Mouse (Mus musculus) stomach, postnatal 0 days (tissue): ENCODE measurements around the gene Zdhhc18. TPM values are rescaled to one million over a fixed set of nuclear protein-coding genes. Genes with fewer than 3 reads are reported as not detected.
A peak's percentile ranks its signal among the peaks of the same experiment; 100 is the strongest.

Source experiments
- ATAC-seq: fragments of 200-750 bp; cut with Nextera tagmentation; 2 replicates; pipeline ENCODE4 v1.8.0; 2017; ENCODE audit not compliant: low FRiP score, low TSS enrichment
- DNase-seq: peaks from one replicate; pipeline ENCODE4 v3.0.0-alpha.2; 2016; ENCODE audit warnings: low spot score
- H3K27ac ChIP-seq: fragments of 300-500 bp; sonication (generic); replicated peaks from 2 replicates; pipeline ENCODE4 v1.5.1; 2014; ENCODE audit warnings: mild to moderate bottlenecking, control low read depth
- H3K27me3 ChIP-seq: fragments of 300-500 bp; sonication (generic); 2 replicates; pipeline ENCODE4 v1.6.1; 2014; ENCODE audit warnings: low read length; ENCODE audit not compliant: control insufficient read depth, insufficient read depth
- H3K36me3 ChIP-seq: fragments of 300-500 bp; sonication (generic); 2 replicates; pipeline ENCODE4 v1.6.1; 2014; ENCODE audit warnings: low read length, mixed read lengths; ENCODE audit not compliant: control insufficient read depth, insufficient read depth
- H3K4me1 ChIP-seq: fragments of 300-500 bp; sonication (generic); replicated peaks from 2 replicates; pipeline ENCODE4 v1.6.1; 2014; ENCODE audit warnings: antibody characterized with exemption; ENCODE audit not compliant: control insufficient read depth, insufficient read depth
- H3K4me2 ChIP-seq: fragments of 300-500 bp; sonication (generic); replicated peaks from 2 replicates; pipeline ENCODE4 v1.6.1; 2014; ENCODE audit warnings: low read depth, mild to moderate bottlenecking, control low read depth, moderate library complexity
- H3K4me3 ChIP-seq: fragments of 300-500 bp; sonication (generic); 2 replicates; pipeline ENCODE4 v1.5.1; 2014; ENCODE audit warnings: low read depth, low read length, control low read depth
- H3K9ac ChIP-seq: fragments of 300-500 bp; sonication (generic); 2 replicates; pipeline ENCODE4 v1.6.1; 2014; ENCODE audit warnings: mild to moderate bottlenecking, low read length, control low read depth, mixed read lengths
- H3K9me3 ChIP-seq: fragments of 300-500 bp; sonication (generic); 2 replicates; pipeline ENCODE4 v1.6.1; 2016; ENCODE audit warnings: low read length; ENCODE audit not compliant: control insufficient read depth
- CTCF ChIP-seq: IDR thresholded peaks from 2 replicates; pipeline ENCODE4 v1.5.1; 2016; ENCODE audit warnings: antibody characterized with exemption, low read depth, mild to moderate bottlenecking, moderate library complexity
- EP300 ChIP-seq: optimal IDR thresholded peaks from 2 replicates; pipeline ENCODE3; 2016; ENCODE audit warnings: antibody characterized with exemption
- WGBS: fragments of 180-500 bp; shearing (Covaris S2); extraction: QIAGEN DNeasy Blood & Tissue Kit; methylation state at CpG from one replicate; pipeline ENCODE4 v1.1.7; 2014; 5-methylcytosine and 5-hydroxymethylcytosine counted together
- polyA plus RNA-seq: library from polyadenylated mRNA; unstranded; fragments of >200 nt; fragmentation: Nextera tagmentation; extraction: Ambion mirVana; gene quantifications from 2 replicates; pipeline ENCODE4 v1.2.1, GENCODE M21; 2015

Gene Zdhhc18
- polyA plus RNA-seq, 1 experiment from 2014 or later: 1.6 TPM

GRCm38 (mm10) chr4:133673666-133674330 lies 23.8 kb upstream of the Zdhhc18 start:
- no peak for DNase-seq
- WGBS: 19% methylated on average over 10 of the region's 10 CpGs
- Histone ChIP-seq H3K9me3 (no peaks in the 10 kb centered on the region), H3K4me3 (peak overlapping the region; percentile 73), H3K27ac (peak overlapping the region; percentile 99), H3K27me3 (no peaks in the 10 kb centered on the region), H3K9ac (0 out of 2 replicates have a peak overlapping the region, but pooled peaks have one; percentile 23), H3K4me2 (peak overlapping the region; percentile 54), H3K36me3 (no peaks in the 10 kb centered on the region), H3K4me1 (peaks cover 11% of the 10 kb centered on the region; the same call in 1 of the 2 replicates)
- no peak for ATAC-seq
- TF ChIP-seq EP300 (no peak), CTCF (no peak)

GRCm38 (mm10) chr4:133672845-133673647 lies 23.1 kb upstream of the Zdhhc18 start:
- WGBS: 1% methylated on average over 24 of the region's 24 CpGs
- TF ChIP-seq CTCF (no peak), EP300 (no peak)
- H3K36me3 ChIP-seq: no peaks in the 10 kb centered on the region
- peak overlapping the region; percentile 73 for H3K4me3 ChIP-seq
- H3K9me3 ChIP-seq: no peaks in the 10 kb centered on the region
- peak overlapping the region; percentile 99 for H3K27ac ChIP-seq
- H3K9ac ChIP-seq: peak overlapping the region; percentile 92
- H3K27me3 ChIP-seq: no peaks in the 10 kb centered on the region
- H3K4me2 ChIP-seq: peak overlapping the region; percentile 54
- peaks cover 11% of the 10 kb centered on the region; the same call in 1 of the 2 replicates for H3K4me1 ChIP-seq
- DNase-seq (no peak), ATAC-seq (no peak)

GRCm38 (mm10) chr4:133671881-133672844 lies 22.2 kb upstream of the Zdhhc18 start, which contains the start of gene Pigv:
Gene Pigv, minus strand, starts transcription at chr4:133672647.
- ATAC-seq: peak; percentile 88
- H3K27ac ChIP-seq: peak within 1 kb of the TSS; percentile 99
- 0 out of 2 replicates have a peak, but pooled peaks cover 2% of the 10 kb centered on the region for H3K36me3 ChIP-seq
- peak within 1 kb of the TSS; percentile 54 for H3K4me2 ChIP-seq
- H3K9me3 ChIP-seq: no peaks in the 10 kb centered on the region
- H3K4me1 ChIP-seq: peaks cover 11% of the 10 kb centered on the region; the same call in 1 of the 2 replicates
- no peaks in the 10 kb centered on the region for H3K27me3 ChIP-seq
- peak; percentile 94 for DNase-seq
- peak within 1 kb of the TSS; percentile 73 for H3K4me3 ChIP-seq
- peak; percentile 13 for TF ChIP-seq EP300
- TF ChIP-seq CTCF: peak; percentile 3; the same call in 1 of the 2 replicates
- peak within 1 kb of the TSS; percentile 92 for H3K9ac ChIP-seq
- WGBS: under 1% methylated on average over 72 of the region's 76 CpGs

GRCm38 (mm10) chr4:133671184-133671880 lies 21.4 kb upstream of the Zdhhc18 start:
- peak overlapping the region; percentile 54 for H3K4me2 ChIP-seq
- no peaks in the 10 kb centered on the region for H3K9me3 ChIP-seq
- no peak for ATAC-seq
- peak overlapping the region; percentile 99 for H3K27ac ChIP-seq
- H3K36me3 ChIP-seq: 0 out of 2 replicates have a peak, but pooled peaks cover 5% of the 10 kb centered on the region
- peak; percentile 93 for TF ChIP-seq CTCF
- no peak for TF ChIP-seq EP300
- DNase-seq: peak; percentile 85
- WGBS: 4% methylated on average over 11 of the region's 13 CpGs
- peaks cover 11% of the 10 kb centered on the region; the same call in 1 of the 2 replicates for H3K4me1 ChIP-seq
- peak overlapping the region; percentile 73 for H3K4me3 ChIP-seq
- H3K27me3 ChIP-seq: no peaks in the 10 kb centered on the region
- peak overlapping the region; percentile 92 for H3K9ac ChIP-seq
